In genomic region chr11:75509741-75510626, GRCm38 (mm10) we compare ENCODE assay signal across 8 mouse cellular contexts. TPM values are rescaled to one million over a fixed set of nuclear protein-coding genes. Genes with fewer than 3 reads are reported as not detected.
DNase-seq lines count a peak whose midpoint lies in the region; ATAC-seq and TF ChIP-seq lines count a peak whose summit lies in the region.

Gene Rilp, plus strand, starts transcription at chr11:75510094.

- H3K4me1 ChIP-seq in embryonic facial prominence, embryonic 14.5 days (ENCODE audit: control insufficient read depth, insufficient read depth, low read length) = peaks cover 14% of the 10 kb centered on the region
- peaks cover 11% of the 10 kb centered on the region for H3K4me1 ChIP-seq in kidney, adult 2 months (ENCODE audit: control insufficient read depth, insufficient read depth, low read length)
- peaks cover 27% of the 10 kb centered on the region for H3K4me1 ChIP-seq in liver, embryonic 15.5 days (replicated peaks)
- peaks cover 23% of the 10 kb centered on the region for H3K4me1 ChIP-seq in neural tube, embryonic 13.5 days (replicated peaks)

- no peak for TF ChIP-seq POLR2A in kidney, adult 2 months (IDR thresholded peaks at IDR 0.05; ENCODE audit: low read depth, low read length)

- ATAC-seq in embryonic facial prominence, embryonic 14.5 days (ENCODE audit: low read depth) = peak; percentile 74
- peak; percentile 77 for ATAC-seq in liver, embryonic 15.5 days (ENCODE audit: insufficient read depth)
- peak; percentile 87 for ATAC-seq in neural tube, embryonic 13.5 days (ENCODE audit: low read depth)

- WGBS in embryonic facial prominence, embryonic 14.5 days = 4% methylated on average over 40 of the region's 43 CpGs
- 1% methylated on average over 43 of the region's 43 CpGs for WGBS in kidney, adult 2 months
- 4% methylated on average over 43 of the region's 43 CpGs for WGBS in liver, embryonic 15.5 days (ENCODE audit: insufficient replicate concordance)
- WGBS in neural tube, embryonic 13.5 days = 2% methylated on average over 43 of the region's 43 CpGs

- H3K4me2 ChIP-seq in embryonic facial prominence, embryonic 14.5 days (ENCODE audit: low read depth, low read length) = peak within 1 kb of the TSS; percentile 97
- peak within 1 kb of the TSS; percentile 99 for H3K4me2 ChIP-seq in liver, embryonic 15.5 days
- peak within 1 kb of the TSS; percentile 84 for H3K4me2 ChIP-seq in neural tube, embryonic 13.5 days

- H3K27ac ChIP-seq in embryonic facial prominence, embryonic 14.5 days (replicated peaks; ENCODE audit: low read depth, low read length) = peak within 1 kb of the TSS; percentile 42; the same call in 1 of the 2 replicates
- H3K27ac ChIP-seq in kidney, adult 2 months (ENCODE audit: insufficient read depth, low read depth, low read length) = peak within 1 kb of the TSS; percentile 97
- peak within 1 kb of the TSS; percentile 82 for H3K27ac ChIP-seq in liver, embryonic 15.5 days (replicated peaks)
- H3K27ac ChIP-seq in neural tube, embryonic 13.5 days (replicated peaks) = peak within 1 kb of the TSS; percentile 78

- H3K9me3 ChIP-seq in embryonic facial prominence, embryonic 14.5 days (ENCODE audit: control insufficient read depth, low read length) = no peaks in the 10 kb centered on the region
- no peaks in the 10 kb centered on the region for H3K9me3 ChIP-seq in liver, embryonic 15.5 days (replicated peaks)
- H3K9me3 ChIP-seq in neural tube, embryonic 13.5 days = no peaks in the 10 kb centered on the region

- peak; percentile 69 for DNase-seq in ES-CJ7 (ENCODE audit: low read depth, low spot score)
- DNase-seq in adrenal gland, postnatal 14 days = peak; percentile 92
- DNase-seq in embryonic facial prominence, embryonic 14.5 days (ENCODE audit: low spot score) = peak; percentile 48
- peak; percentile 86 for DNase-seq in heart, adult 8-10 months (ENCODE audit: low spot score)
- peak; percentile 99 for DNase-seq in kidney, adult 2 months
- no peak for DNase-seq in natural killer cell, adult 2 months (ENCODE audit: low spot score in 2 of 2)

- peaks cover 47% of the 10 kb centered on the region for H3K36me3 ChIP-seq in embryonic facial prominence, embryonic 14.5 days (ENCODE audit: control insufficient read depth, insufficient read depth, low read length)
- peaks cover 3% of the 10 kb centered on the region for H3K36me3 ChIP-seq in kidney, adult 2 months (ENCODE audit: control insufficient read depth, insufficient read depth, low read length)
- H3K36me3 ChIP-seq in liver, embryonic 15.5 days (replicated peaks) = peaks cover 50% of the 10 kb centered on the region
- peaks cover 55% of the 10 kb centered on the region for H3K36me3 ChIP-seq in neural tube, embryonic 13.5 days

- H3K4me3 ChIP-seq in embryonic facial prominence, embryonic 14.5 days (ENCODE audit: low read depth, low read length) = peak within 1 kb of the TSS; percentile 48
- peak within 1 kb of the TSS; percentile 81 for H3K4me3 ChIP-seq in kidney, adult 2 months (ENCODE audit: insufficient read depth, low read depth, low read length)
- peak within 1 kb of the TSS; percentile 67 for H3K4me3 ChIP-seq in liver, embryonic 15.5 days (replicated peaks)
- peak within 1 kb of the TSS; percentile 50 for H3K4me3 ChIP-seq in neural tube, embryonic 13.5 days

- H3K9ac ChIP-seq in embryonic facial prominence, embryonic 14.5 days (ENCODE audit: low read depth, low read length) = peak within 1 kb of the TSS; percentile 65
- H3K9ac ChIP-seq in liver, embryonic 15.5 days = peak within 1 kb of the TSS; percentile 72
- peak within 1 kb of the TSS; percentile 73 for H3K9ac ChIP-seq in neural tube, embryonic 13.5 days

- no peak for TF ChIP-seq CTCF in kidney, adult 2 months (conservative IDR thresholded peaks at IDR 0.05; ENCODE audit: insufficient read depth, insufficient read length, low read depth, low read length)

- H3K27me3 ChIP-seq in embryonic facial prominence, embryonic 14.5 days (replicated peaks; ENCODE audit: control insufficient read depth, insufficient read depth, low read length) = no peaks in the 10 kb centered on the region
- H3K27me3 ChIP-seq in kidney, adult 2 months (replicated peaks; ENCODE audit: control insufficient read depth, insufficient read depth, low read length) = no peaks in the 10 kb centered on the region
- no peaks in the 10 kb centered on the region for H3K27me3 ChIP-seq in liver, embryonic 15.5 days
- no peaks in the 10 kb centered on the region for H3K27me3 ChIP-seq in neural tube, embryonic 13.5 days

RNA-seq across cellular contexts. Expression of gene Rilp, which starts in this region (rescaled TPM):
- 14.3 and 15.9 TPM in 2 replicates for total RNA-seq in adrenal gland, postnatal 14 days (2021)
- polyA plus RNA-seq in embryonic facial prominence, embryonic 14.5 days (2014; fragmentation: Nextera tagmentation; extraction: Ambion mirVana) = 0.59 and 0.70 TPM in 2 replicates
- total RNA-seq in heart, adult 8-10 months (2022) = 10 to 100 TPM; 47.8 to 61.5 (median 56.2) TPM
- 19.3 and 19.8 TPM in 2 replicates for polyA plus RNA-seq in kidney, adult 2 months (2012; rRNA removed)
- polyA plus RNA-seq in liver, embryonic 15.5 days (2015; fragmentation: Nextera tagmentation; extraction: Ambion mirVana) = 3.7 TPM in 2 replicates
- polyA plus RNA-seq in neural tube, embryonic 13.5 days (2015; fragmentation: Nextera tagmentation; extraction: Ambion mirVana) = 0.54 and 1.7 TPM in 2 replicates

Comparison
In these comparisons a context has a peak if more than half of its experiments do, and no peak if none do; other contexts are left out.
1. Peak in DNase-seq, ATAC-seq, H3K4me3 ChIP-seq, H3K27ac ChIP-seq, H3K9ac ChIP-seq and H3K4me2 ChIP-seq in embryonic facial prominence, embryonic 14.5 days; RNA of the gene not detected or under 1 TPM.
2. DNase-seq: peak in ES-CJ7 (single experiment), adrenal gland, postnatal 14 days (single experiment), heart, adult 8-10 months (single experiment) and kidney, adult 2 months (single experiment); none in natural killer cell, adult 2 months (0 of 2).
3. H3K27ac ChIP-seq: peak in every context shown above with its lines; median percentile 97 in kidney, adult 2 months; 82 in liver, embryonic 15.5 days; 78 in neural tube, embryonic 13.5 days; 42 in embryonic facial prominence, embryonic 14.5 days.
4. Peak in every context shown above with its lines, with median percentiles within 50 percentile points of each other: ATAC-seq, H3K4me2 ChIP-seq, H3K4me3 ChIP-seq and H3K9ac ChIP-seq.